Mouse (Mus musculus): ENCODE data around the gene Ssh2. TPM values are rescaled to one million over a fixed set of nuclear protein-coding genes. Genes with fewer than 3 reads are reported as not detected.

The Ssh2 gene
- polyA plus RNA-seq, 1 experiment = 6.1 TPM

DNA sequence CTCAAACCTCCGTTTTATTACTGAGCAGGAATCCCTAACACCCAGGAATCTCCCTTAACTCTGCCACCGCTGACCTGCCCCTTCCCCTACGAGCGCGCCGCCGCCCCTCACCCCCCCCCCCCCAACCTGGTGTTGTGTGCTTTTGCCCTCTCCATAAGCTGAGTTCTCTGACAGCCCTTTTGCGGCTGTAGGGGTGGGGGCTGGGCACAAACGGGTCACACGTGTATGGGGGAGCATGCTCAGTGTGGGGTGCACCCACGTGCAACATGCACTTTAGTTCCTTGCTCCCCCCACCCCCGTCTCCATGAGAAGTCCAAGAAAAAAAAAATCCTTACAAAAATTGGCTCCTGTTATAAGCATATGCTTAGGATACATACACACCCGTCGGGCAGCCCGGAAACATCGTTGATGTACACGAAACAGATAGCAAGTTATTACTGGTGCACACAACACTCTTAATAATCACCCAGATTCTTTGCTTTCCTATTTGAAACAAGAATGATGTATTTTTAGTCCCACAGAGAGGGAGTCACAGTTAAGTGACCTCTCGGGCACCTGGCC lies 276.3 kb downstream of the Ssh2 start:
- TF ChIP-seq POLR2A (IDR thresholded peaks at IDR 0.05; ENCODE audit: insufficient read depth, low read length) (no peak), EP300 (IDR thresholded peaks at IDR 0.05; ENCODE audit: insufficient read depth, low read depth, low read length) (no peak), CTCF (IDR thresholded peaks at IDR 0.05; ENCODE audit: low read depth, low read length) (no peak)
- Histone ChIP-seq H3K4me3 (ENCODE audit: low read depth, low read length) (peak overlapping the region; percentile 94), H3K27ac (ENCODE audit: insufficient read depth, low read length) (peak overlapping the region; percentile 37), H3K36me3 (ENCODE audit: control insufficient read depth, insufficient read depth, low read length, poor library complexity, severe bottlenecking) (no peaks in the 10 kb centered on the region), H3K4me1 (ENCODE audit: control insufficient read depth, insufficient read depth, low read length) (peaks cover 10% of the 10 kb centered on the region), H3K9me3 (replicated peaks; ENCODE audit: control insufficient read depth, insufficient read depth, low read length, poor library complexity, severe bottlenecking) (no peaks in the 10 kb centered on the region), H3K9ac (ENCODE audit: low read depth, poor library complexity, severe bottlenecking) (peak overlapping the region; percentile 94), H3K27me3 (ENCODE audit: control insufficient read depth, insufficient read depth, low read length, poor library complexity, severe bottlenecking) (peaks cover 5% of the 10 kb centered on the region)

DNA sequence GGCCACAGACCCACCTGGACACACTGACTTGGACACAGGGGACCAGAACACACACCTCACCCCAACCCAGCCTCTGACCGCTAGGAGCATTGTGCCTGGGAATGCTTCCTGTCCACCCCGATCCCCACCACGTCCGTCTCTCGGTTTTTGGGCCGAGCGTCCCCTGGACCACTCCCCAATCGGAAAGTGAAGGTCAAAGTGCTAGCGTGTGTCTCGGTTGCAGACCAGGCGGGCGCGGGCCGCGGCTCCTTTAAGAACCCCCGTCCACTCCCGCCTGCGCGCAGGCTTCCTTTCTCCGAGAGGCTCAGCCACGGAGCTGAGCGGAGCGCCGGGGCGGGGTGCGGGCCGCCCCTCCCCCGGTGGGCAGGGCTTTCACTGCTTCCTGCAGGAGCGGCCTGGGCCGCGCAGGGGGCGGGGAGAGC lies 276.8 kb downstream of the Ssh2 start:
- H3K27ac ChIP-seq (ENCODE audit: insufficient read depth, low read length) = peak overlapping the region; percentile 37
- H3K4me3 ChIP-seq (ENCODE audit: low read depth, low read length) = peak overlapping the region; percentile 94
- H3K4me1 ChIP-seq (ENCODE audit: control insufficient read depth, insufficient read depth, low read length) = peaks cover 10% of the 10 kb centered on the region

DNA sequence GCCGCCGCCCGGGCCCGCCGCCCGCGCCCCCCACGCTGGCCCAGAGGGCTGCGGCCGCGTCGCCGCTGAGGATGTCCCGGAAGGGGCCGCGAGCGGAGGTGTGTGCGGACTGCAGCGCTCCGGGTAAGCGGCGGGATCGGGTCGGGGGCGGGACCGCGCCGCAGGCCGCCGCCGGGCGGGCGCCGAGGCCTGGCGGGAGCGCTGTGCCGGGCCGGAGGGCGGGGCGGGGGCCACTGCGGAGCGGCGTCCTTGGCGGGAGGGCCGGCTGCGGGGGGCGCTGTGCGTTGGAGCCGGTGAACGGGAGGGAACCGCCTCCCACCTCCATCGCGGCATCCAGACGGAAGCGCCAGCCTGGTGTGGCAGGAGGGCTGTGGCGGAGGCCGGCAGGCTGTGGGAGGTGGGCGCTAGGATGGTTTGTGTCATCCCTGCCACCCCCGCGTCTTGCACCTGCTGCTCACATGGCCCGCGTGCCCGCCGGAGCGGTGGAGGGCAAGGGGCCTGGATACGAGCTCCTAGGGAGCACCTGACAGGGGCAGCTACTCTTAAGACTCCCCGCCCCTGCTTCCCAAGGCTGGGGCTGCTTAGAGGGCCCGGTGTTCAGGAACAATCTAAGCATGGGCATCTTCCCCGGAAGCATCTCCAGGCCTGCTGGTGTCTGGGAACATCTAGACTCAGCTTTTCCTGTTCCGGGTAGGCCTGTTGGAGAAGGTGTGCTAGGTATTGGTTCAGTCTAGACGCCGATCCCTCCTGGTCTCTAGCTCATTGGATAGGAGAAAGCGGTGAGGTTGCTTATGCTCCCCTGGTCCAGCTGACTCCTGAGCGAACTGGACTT lies 277.6 kb downstream of the Ssh2 start, which contains the start of gene Git1:
TSS of gene Git1 (plus strand) at position 51 of the 832 bp plus-strand sequence.
- no peaks in the 10 kb centered on the region for H3K9me3 ChIP-seq (replicated peaks; ENCODE audit: control insufficient read depth, insufficient read depth, low read length, poor library complexity, severe bottlenecking)
- H3K9ac ChIP-seq (ENCODE audit: low read depth, poor library complexity, severe bottlenecking) = peak within 1 kb of the TSS; percentile 94
- peak; percentile 4 for TF ChIP-seq CTCF (IDR thresholded peaks at IDR 0.05; ENCODE audit: low read depth, low read length)
- TF ChIP-seq POLR2A (IDR thresholded peaks at IDR 0.05; ENCODE audit: insufficient read depth, low read length) = no peak
- peaks cover 5% of the 10 kb centered on the region for H3K27me3 ChIP-seq (ENCODE audit: control insufficient read depth, insufficient read depth, low read length, poor library complexity, severe bottlenecking)
- H3K36me3 ChIP-seq (ENCODE audit: control insufficient read depth, insufficient read depth, low read length, poor library complexity, severe bottlenecking) = no peaks in the 10 kb centered on the region
- peak within 1 kb of the TSS; percentile 63 for H3K27ac ChIP-seq (ENCODE audit: insufficient read depth, low read length)
- peaks cover 13% of the 10 kb centered on the region for H3K4me1 ChIP-seq (ENCODE audit: control insufficient read depth, insufficient read depth, low read length)
- peak within 1 kb of the TSS; percentile 94 for H3K4me3 ChIP-seq (ENCODE audit: low read depth, low read length)

More for the DNA sequence above, 276.8 kb downstream of the Ssh2 start:
- TF ChIP-seq EP300 (IDR thresholded peaks at IDR 0.05; ENCODE audit: insufficient read depth, low read depth, low read length) (no peak), POLR2A (IDR thresholded peaks at IDR 0.05; ENCODE audit: insufficient read depth, low read length) (peak; percentile 15)
- H3K9me3 ChIP-seq (replicated peaks; ENCODE audit: control insufficient read depth, insufficient read depth, low read length, poor library complexity, severe bottlenecking) = no peaks in the 10 kb centered on the region
- H3K9ac ChIP-seq (ENCODE audit: low read depth, poor library complexity, severe bottlenecking) = peak overlapping the region; percentile 94
- H3K27me3 ChIP-seq (ENCODE audit: control insufficient read depth, insufficient read depth, low read length, poor library complexity, severe bottlenecking) = peaks cover 5% of the 10 kb centered on the region
- H3K36me3 ChIP-seq (ENCODE audit: control insufficient read depth, insufficient read depth, low read length, poor library complexity, severe bottlenecking) = no peaks in the 10 kb centered on the region

DNA sequence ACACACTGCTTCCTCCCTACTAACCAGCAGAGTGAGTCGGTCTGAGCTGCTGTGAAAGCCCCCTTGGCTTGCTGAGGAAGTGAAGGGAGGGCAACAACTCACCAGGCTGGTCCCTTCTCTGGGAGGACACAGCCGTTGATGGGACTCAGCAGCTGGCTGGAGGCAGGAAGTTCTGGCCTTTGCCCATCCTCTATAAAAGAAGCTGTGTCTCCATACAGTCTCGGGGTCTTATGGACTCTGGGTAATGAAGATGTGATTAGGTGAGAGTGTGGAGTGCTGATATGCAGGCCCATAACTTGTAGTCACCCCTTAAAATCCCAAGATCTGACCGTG lies 278.2 kb downstream of the Ssh2 start:
- Histone ChIP-seq H3K9me3 (replicated peaks; ENCODE audit: control insufficient read depth, insufficient read depth, low read length, poor library complexity, severe bottlenecking) (no peaks in the 10 kb centered on the region), H3K9ac (ENCODE audit: low read depth, poor library complexity, severe bottlenecking) (peak overlapping the region; percentile 94), H3K36me3 (ENCODE audit: control insufficient read depth, insufficient read depth, low read length, poor library complexity, severe bottlenecking) (no peaks in the 10 kb centered on the region), H3K27me3 (ENCODE audit: control insufficient read depth, insufficient read depth, low read length, poor library complexity, severe bottlenecking) (peaks cover 4% of the 10 kb centered on the region), H3K4me3 (ENCODE audit: low read depth, low read length) (peak overlapping the region; percentile 83), H3K27ac (ENCODE audit: insufficient read depth, low read length) (peak overlapping the region; percentile 63; the same call in 1 of the 2 replicates), H3K4me1 (ENCODE audit: control insufficient read depth, insufficient read depth, low read length) (peaks cover 15% of the 10 kb centered on the region)
- TF ChIP-seq EP300 (IDR thresholded peaks at IDR 0.05; ENCODE audit: insufficient read depth, low read depth, low read length) = no peak

DNA sequence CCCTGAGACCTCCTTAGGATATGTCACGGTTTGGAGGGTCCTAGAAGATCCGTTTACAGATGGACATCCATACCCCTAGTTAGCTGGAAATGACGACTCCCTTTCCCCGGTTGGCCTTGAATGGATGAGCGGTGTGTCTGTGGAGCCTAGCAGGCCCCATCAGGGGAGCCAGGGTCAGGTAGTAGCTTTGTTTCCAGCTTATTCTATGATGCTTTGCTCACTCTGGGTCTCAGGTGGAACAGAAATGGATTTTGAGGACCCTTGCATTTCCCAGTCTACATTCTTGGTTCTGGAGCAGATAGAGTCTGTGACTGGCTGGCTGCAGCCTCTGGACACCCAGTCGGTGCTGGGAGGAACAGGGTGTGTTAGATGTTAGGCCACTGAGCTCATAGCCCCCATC lies 278.7 kb downstream of the Ssh2 start:
- H3K9ac ChIP-seq (ENCODE audit: low read depth, poor library complexity, severe bottlenecking) = peak overlapping the region; percentile 94
- H3K9me3 ChIP-seq (replicated peaks; ENCODE audit: control insufficient read depth, insufficient read depth, low read length, poor library complexity, severe bottlenecking) = no peaks in the 10 kb centered on the region
- H3K4me1 ChIP-seq (ENCODE audit: control insufficient read depth, insufficient read depth, low read length) = peaks cover 15% of the 10 kb centered on the region
- peak overlapping the region; percentile 83 for H3K4me3 ChIP-seq (ENCODE audit: low read depth, low read length)
- TF ChIP-seq POLR2A (IDR thresholded peaks at IDR 0.05; ENCODE audit: insufficient read depth, low read length) (no peak), CTCF (IDR thresholded peaks at IDR 0.05; ENCODE audit: low read depth, low read length) (no peak), EP300 (IDR thresholded peaks at IDR 0.05; ENCODE audit: insufficient read depth, low read depth, low read length) (no peak)
- no peaks in the 10 kb centered on the region; the same call in 1 of the 2 replicates for H3K36me3 ChIP-seq (ENCODE audit: control insufficient read depth, insufficient read depth, low read length, poor library complexity, severe bottlenecking)
- peaks cover under 1% of the 10 kb centered on the region for H3K27me3 ChIP-seq (ENCODE audit: control insufficient read depth, insufficient read depth, low read length, poor library complexity, severe bottlenecking)
- H3K27ac ChIP-seq (ENCODE audit: insufficient read depth, low read length) = no peak overlapping the region

DNA sequence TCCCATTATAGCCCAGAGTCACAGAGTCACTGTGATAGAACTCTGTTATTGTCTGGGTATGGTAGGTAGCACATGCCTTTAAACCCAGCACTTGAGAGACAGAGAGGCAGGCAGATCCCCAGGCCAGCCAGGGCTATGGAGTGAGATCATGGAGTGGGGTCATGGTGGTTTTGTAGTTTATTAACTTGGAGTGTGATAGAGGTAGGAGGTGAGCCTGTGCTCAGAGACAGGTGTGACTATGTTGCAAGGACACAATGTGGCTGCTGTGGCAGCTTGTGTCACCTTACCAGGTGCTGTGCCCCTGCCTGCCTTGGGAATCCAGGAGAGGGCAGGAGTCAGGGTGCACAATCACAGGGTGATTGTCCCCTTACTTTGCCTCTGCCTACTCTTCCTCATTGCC lies 279.4 kb downstream of the Ssh2 start:
- H3K27me3 ChIP-seq (ENCODE audit: control insufficient read depth, insufficient read depth, low read length, poor library complexity, severe bottlenecking) = no peaks in the 10 kb centered on the region
- H3K9me3 ChIP-seq (replicated peaks; ENCODE audit: control insufficient read depth, insufficient read depth, low read length, poor library complexity, severe bottlenecking) = no peaks in the 10 kb centered on the region
- H3K36me3 ChIP-seq (ENCODE audit: control insufficient read depth, insufficient read depth, low read length, poor library complexity, severe bottlenecking) = no peaks in the 10 kb centered on the region; the same call in 1 of the 2 replicates
- TF ChIP-seq CTCF (IDR thresholded peaks at IDR 0.05; ENCODE audit: low read depth, low read length) (no peak), POLR2A (IDR thresholded peaks at IDR 0.05; ENCODE audit: insufficient read depth, low read length) (no peak), EP300 (IDR thresholded peaks at IDR 0.05; ENCODE audit: insufficient read depth, low read depth, low read length) (no peak)
- peaks cover 17% of the 10 kb centered on the region for H3K4me1 ChIP-seq (ENCODE audit: control insufficient read depth, insufficient read depth, low read length)
- no peak overlapping the region for H3K9ac ChIP-seq (ENCODE audit: low read depth, poor library complexity, severe bottlenecking)
- no peak overlapping the region for H3K4me3 ChIP-seq (ENCODE audit: low read depth, low read length)
- H3K27ac ChIP-seq (ENCODE audit: insufficient read depth, low read length) = no peak overlapping the region; the same call in 1 of the 2 replicates
